Mouse (Mus musculus) T-helper 1 cell (primary cell): ENCODE measurements around the gene Psd.

ENCODE experiments used
- in situ Hi-C: fragments of 300-600 bp; cut with MboI, MseI; formaldehyde crosslinking; loops from one replicate; pipeline ENCODE4 v1.15.1; 2025; ENCODE audit warnings: high pct_unique_total_duplicates

Psd gene

GRCm38 (mm10) chr19:46326756-46327305 lies at the start of gene Psd:
TSS of gene Psd (minus strand) at chr19:46327156.
- in situ Hi-C loops: no loop called here

GRCm38 (mm10) chr19:46375891-46376290 lies 48.9 kb upstream of the Psd start:
- in situ Hi-C loops: no loop called here

DNA sequence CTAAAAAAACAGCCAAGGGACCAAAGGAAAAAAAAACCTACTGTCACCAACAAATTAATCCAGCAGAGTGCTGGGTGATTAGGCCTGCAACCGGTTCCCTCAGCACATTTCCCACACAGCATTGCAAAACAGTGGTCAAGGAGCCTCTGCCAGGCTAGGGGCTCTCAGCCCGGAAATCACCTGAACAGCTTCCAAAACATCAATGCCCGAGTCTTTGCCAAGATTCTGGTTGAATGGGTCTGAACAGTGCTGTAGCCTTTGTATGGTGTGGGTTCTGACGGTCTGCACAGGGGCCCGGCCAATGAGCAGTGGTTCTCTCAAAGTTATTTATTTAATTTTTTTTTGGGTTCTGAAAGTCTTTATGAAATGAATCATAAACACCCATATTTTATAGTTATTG lies 48.5 kb upstream of the Psd start:
- in situ Hi-C loops: no loop called here

- in situ Hi-C loops: no loop called here
These were observed 47.6 kb upstream of the Psd start for GRCm38 (mm10) chr19:46374477-46375088.

- in situ Hi-C loops: no loop called here
These were observed 42.2 kb upstream of the Psd start for GRCm38 (mm10) chr19:46369204-46369603.

DNA sequence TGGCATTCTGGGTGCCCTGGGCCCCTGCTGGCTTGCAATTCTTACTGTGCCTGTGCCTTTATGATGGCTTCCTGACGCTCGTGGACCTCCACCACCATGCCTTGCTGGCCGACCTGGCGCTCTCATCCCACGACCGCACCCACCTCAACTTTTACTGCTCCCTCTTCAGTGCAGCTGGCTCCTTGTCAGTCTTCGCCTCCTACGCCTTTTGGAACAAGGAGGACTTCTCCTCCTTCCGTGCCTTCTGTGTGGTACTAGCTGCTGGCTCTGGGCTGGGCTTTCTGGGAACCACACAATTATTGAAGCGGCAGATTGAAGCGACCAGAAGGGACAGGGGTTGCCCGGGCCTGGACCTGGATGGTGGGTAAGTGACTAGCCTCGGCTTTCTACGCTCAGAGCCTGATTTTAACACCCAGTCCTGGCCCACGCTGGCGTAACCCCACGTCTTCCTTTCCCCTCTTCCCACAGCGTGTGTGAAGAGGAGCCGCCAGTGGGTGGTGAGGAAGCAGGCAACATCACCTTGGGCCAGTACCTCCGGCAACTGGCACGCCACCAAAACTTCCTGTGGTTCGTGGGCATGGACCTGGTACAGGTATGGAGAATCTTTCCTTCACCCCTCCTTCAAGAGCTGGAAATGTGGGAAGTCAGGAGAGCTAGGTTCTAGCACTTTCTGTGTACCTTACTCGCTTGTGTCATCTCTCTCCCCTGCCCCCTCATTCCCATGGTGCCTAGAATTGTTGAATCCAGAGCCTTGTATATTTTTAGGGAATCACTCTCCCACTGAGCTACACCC lies 41.0 kb upstream of the Psd start:
- in situ Hi-C loops: no loop called here

DNA sequence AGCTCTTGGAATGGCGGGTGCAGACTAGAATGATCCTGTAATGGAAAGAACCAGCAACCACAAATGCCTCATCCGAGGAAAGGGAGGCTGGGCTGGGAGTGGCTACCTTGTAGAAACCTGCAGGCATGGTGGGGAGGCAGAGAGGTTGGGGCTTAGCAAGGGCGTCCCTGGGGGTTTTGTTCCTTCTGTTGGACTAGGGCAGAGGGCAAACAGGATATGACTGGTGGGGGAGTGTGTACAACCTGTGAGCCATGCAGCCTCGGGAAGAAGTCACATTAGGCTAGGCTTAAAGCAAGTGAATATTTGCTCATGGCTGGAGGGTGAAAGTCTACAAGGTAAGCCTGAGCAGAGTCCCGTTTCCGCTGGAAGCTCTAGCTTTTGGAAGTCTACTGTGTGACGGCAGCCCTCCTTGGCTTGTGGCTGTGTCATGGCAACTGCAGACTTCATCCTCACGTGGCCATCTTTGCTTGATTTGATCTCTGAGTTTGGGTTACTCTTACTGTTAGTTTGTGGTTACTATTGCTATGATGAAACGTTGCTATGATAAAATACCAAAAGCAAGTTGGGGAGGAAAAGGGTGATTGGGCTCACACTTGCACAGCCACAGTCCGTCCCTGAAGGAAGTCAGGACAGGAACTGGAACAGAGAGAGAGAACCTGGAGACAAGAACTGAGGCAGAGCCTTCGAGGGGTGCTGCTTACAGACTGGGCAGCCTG lies 36.5 kb upstream of the Psd start:
- in situ Hi-C loops: no loop called here

GRCm38 (mm10) chr19:46362104-46362503 lies 35.1 kb upstream of the Psd start:
- in situ Hi-C loops: no loop called here

GRCm38 (mm10) chr19:46358381-46358780 lies 31.4 kb upstream of the Psd start:
- in situ Hi-C loops: no loop called here

- in situ Hi-C loops: no loop called here
These were observed 30.7 kb upstream of the Psd start for GRCm38 (mm10) chr19:46357344-46358280.

- in situ Hi-C loops: no loop called here
These were observed 29.8 kb upstream of the Psd start for GRCm38 (mm10) chr19:46356701-46357138.

DNA sequence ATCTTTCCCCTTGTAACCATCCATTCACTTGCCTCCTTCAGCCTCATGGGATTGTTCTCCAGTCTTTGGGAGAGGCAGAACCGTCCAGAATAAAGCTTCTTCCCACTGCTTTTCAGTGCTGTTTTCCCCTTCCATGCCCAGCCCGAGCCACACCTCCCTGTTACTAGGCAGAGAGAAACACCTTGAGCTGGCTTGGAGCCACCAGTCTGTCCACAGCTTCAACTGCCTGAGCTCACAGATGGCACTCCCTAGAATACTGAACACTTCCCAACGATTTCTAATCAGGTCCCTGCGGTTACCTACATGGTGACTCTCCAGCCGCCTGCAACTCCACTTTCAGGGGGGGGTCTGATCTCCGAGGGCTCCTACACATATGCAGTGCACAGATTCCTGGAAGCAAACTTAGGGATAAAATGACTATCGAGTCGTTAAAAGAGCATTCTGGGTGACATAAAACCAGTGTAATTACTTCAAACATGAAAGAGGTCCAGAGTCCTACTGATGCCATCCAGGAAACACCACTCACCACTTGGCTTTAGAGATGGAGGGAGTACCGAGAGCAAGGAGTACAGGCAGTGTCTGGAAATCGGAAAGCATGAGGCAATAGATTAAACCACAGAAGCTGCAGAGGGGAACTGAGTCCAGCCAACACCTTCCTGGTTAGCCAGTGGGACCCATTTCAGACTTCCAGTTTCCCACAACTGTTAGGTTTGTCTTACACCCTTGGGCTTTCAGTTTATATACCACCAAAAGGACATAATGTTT lies 23.4 kb upstream of the Psd start, which contains the start of gene 2310034G01Rik:
2310034G01Rik (minus strand) TSS at position 135 of the 765 bp plus-strand sequence.
- in situ Hi-C loops: no loop called here

- in situ Hi-C loops: no loop called here
These were observed 22.6 kb upstream of the Psd start for GRCm38 (mm10) chr19:46349550-46349949.

DNA sequence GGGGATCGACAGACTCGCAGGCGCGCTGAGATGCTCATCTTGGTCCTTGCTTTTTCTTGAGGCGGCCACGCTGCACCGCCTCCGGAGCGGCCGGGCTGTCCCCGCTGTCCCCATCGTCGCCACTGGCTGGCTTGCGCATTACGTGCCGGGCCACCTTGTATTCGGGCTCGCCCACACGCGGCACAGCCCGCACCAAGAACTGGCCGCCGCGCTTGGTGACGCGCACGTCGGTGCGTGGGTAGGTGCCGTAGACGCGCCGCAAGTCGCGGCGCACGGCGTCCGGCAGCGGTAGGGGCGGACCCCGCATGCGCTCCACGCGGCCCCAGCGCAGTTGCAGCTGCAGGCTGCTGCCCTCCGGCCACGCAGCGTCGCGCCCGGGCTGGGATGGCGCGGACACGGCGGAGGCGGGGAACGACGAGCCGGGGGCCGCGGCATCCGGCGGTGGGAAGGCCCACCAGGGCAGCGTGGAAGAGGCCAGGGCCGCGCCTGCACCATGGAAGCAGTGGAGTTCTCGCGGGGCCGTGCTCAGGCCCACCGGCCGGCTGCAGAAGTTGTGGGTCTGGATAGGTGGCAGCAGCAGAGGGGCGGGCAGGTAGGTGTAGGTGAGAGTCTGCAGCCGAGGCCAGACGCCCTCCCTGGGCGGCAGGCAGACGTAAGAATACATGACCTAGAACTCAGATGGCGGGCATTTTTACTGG lies 22.0 kb upstream of the Psd start:
- in situ Hi-C loops: no loop called here

- in situ Hi-C loops: no loop called here
These were observed 21.1 kb upstream of the Psd start for GRCm38 (mm10) chr19:46347936-46348668.

GRCm38 (mm10) chr19:46347146-46347545 lies 20.2 kb upstream of the Psd start:
- in situ Hi-C loops: no loop called here

GRCm38 (mm10) chr19:46344710-46345419 lies 17.9 kb upstream of the Psd start:
- in situ Hi-C loops: no loop called here

DNA sequence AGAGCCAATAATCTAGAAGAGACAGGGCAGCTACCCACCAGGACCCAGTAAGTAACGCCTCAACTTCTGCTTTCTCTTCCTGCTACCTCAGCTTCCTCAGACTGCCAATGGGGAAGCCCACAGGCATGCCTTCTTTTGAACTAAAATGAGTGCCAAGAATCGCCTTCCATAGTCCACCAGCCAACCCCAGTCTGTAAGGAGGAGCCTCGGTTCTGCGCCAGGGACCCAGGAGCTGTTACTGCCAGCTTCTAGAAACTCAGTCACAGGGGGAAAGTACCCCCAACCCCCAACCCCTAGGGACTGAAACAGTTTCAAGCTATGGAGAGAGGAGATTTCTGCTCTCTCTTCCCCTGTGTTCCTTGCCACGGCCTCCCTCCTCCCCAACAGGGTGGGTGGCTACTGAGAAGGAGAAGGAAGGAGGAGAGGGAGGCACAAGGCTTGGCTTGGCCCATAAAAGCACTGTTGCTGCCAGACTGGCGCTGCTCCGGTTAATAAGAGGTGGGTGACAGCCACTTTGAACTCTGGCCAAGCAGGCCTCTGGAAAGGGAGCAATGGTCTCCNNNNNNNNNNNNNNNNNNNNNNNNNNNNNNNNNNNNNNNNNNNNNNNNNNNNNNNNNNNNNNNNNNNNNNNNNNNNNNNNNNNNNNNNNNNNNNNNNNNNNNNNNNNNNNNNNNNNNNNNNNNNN lies 12.5 kb upstream of the Psd start:
- in situ Hi-C loops: no loop called here
